Mouse (Mus musculus): ENCODE measurements around the gene Commd4. TPM values are rescaled to one million over a fixed set of nuclear protein-coding genes. Genes with fewer than 3 reads are reported as not detected.

Commd4 gene
- polyA plus RNA-seq, 1 experiment from 2014 or later, result 77.9 TPM

Other genes with a start within 250 kb of the Commd4 start
- gene Snx33, start 230.0 kb downstream of the Commd4 start, polyA plus RNA-seq (2016; fragmentation: Nextera tagmentation; extraction: Ambion mirVana), result 12.2 and 14.1 TPM in 2 replicates
- 77.9 and 80.1 TPM in 2 replicates for gene Imp3, start 220.9 kb downstream of the Commd4 start, polyA plus RNA-seq (2016; fragmentation: Nextera tagmentation; extraction: Ambion mirVana)
- gene Snupn, start 207.5 kb downstream of the Commd4 start, polyA plus RNA-seq (2016; fragmentation: Nextera tagmentation; extraction: Ambion mirVana), result 27.1 and 29.2 TPM in 2 replicates
- 39.2 and 41.7 TPM in 2 replicates for gene Ptpn9, start 163.4 kb downstream of the Commd4 start, polyA plus RNA-seq (2016; fragmentation: Nextera tagmentation; extraction: Ambion mirVana)
- 42.1 and 54.4 TPM in 2 replicates for gene Sin3a, start 86.3 kb downstream of the Commd4 start, polyA plus RNA-seq (2016; fragmentation: Nextera tagmentation; extraction: Ambion mirVana)
- 70.7 and 70.8 TPM in 2 replicates for gene Man2c1, start 27.6 kb downstream of the Commd4 start, polyA plus RNA-seq (2016; fragmentation: Nextera tagmentation; extraction: Ambion mirVana)
- gene Neil1, start 10.0 kb downstream of the Commd4 start, polyA plus RNA-seq (2016; fragmentation: Nextera tagmentation; extraction: Ambion mirVana), result 7.8 and 8.1 TPM in 2 replicates
- not detected in 2 replicates for gene Trcg1, start 78.2 kb upstream of the Commd4 start, polyA plus RNA-seq (2016; fragmentation: Nextera tagmentation; extraction: Ambion mirVana)
- 15.3 and 16.3 TPM in 2 replicates for gene 1700017B05Rik, start 104.3 kb upstream of the Commd4 start, polyA plus RNA-seq (2016; fragmentation: Nextera tagmentation; extraction: Ambion mirVana)